Mouse (Mus musculus) ovary, adult 18-20 months (tissue): ENCODE data around the gene Lrp1.

ENCODE experiments used
- DNase-seq: peaks from one replicate; pipeline ENCODE4 v3.0.0; 2022; ENCODE audit warnings: low spot score, mixed read lengths

Lrp1 gene

GRCm38 (mm10) chr10:127615591-127615990 is 5.4 kb downstream of the Lrp1 start:
- DNase-seq = peak; percentile 65

- DNase-seq = no peak
These were observed 5.9 kb downstream of the Lrp1 start for GRCm38 (mm10) chr10:127615034-127615374.

- DNase-seq = no peak
These were observed 6.5 kb downstream of the Lrp1 start for GRCm38 (mm10) chr10:127614236-127615033.

GRCm38 (mm10) chr10:127612079-127612775 is 8.7 kb downstream of the Lrp1 start:
- DNase-seq = no peak

GRCm38 (mm10) chr10:127610066-127610415 is 10.9 kb downstream of the Lrp1 start:
- no peak for DNase-seq

GRCm38 (mm10) chr10:127609415-127610065 is 11.4 kb downstream of the Lrp1 start:
- DNase-seq = no peak

GRCm38 (mm10) chr10:127607059-127607458 is 13.9 kb downstream of the Lrp1 start:
- no peak for DNase-seq

- DNase-seq = no peak
These were observed 15.2 kb downstream of the Lrp1 start for GRCm38 (mm10) chr10:127605756-127606155.

- no peak for DNase-seq
These were observed 15.7 kb downstream of the Lrp1 start for GRCm38 (mm10) chr10:127605251-127605547.

GRCm38 (mm10) chr10:127604465-127605250 is 16.3 kb downstream of the Lrp1 start:
- no peak for DNase-seq

- no peak for DNase-seq
These were observed 17.2 kb downstream of the Lrp1 start for GRCm38 (mm10) chr10:127603437-127604371.

GRCm38 (mm10) chr10:127602194-127602593 is 18.8 kb downstream of the Lrp1 start:
- DNase-seq = no peak

- DNase-seq = peak; percentile 89
These were observed 21.0 kb downstream of the Lrp1 start for GRCm38 (mm10) chr10:127599779-127600541.

GRCm38 (mm10) chr10:127599252-127599651 is 21.7 kb downstream of the Lrp1 start:
- no peak for DNase-seq

GRCm38 (mm10) chr10:127598607-127599006 is 22.3 kb downstream of the Lrp1 start:
- no peak for DNase-seq

- no peak for DNase-seq
These were observed 23.5 kb downstream of the Lrp1 start for GRCm38 (mm10) chr10:127597311-127597901.

GRCm38 (mm10) chr10:127596321-127596941 is 24.5 kb downstream of the Lrp1 start:
- DNase-seq = peak; percentile 66

GRCm38 (mm10) chr10:127594930-127595715 is 25.8 kb downstream of the Lrp1 start:
- DNase-seq = no peak

- DNase-seq = peak; percentile 60
These were observed 26.5 kb downstream of the Lrp1 start for GRCm38 (mm10) chr10:127594405-127594804.
